Mouse (Mus musculus): ENCODE results near the gene Fkbp11. TPM values are rescaled to one million over a fixed set of nuclear protein-coding genes. Genes with fewer than 3 reads are reported as not detected.

Gene Fkbp11
- 2.5 TPM for total RNA-seq (2023)

DNA sequence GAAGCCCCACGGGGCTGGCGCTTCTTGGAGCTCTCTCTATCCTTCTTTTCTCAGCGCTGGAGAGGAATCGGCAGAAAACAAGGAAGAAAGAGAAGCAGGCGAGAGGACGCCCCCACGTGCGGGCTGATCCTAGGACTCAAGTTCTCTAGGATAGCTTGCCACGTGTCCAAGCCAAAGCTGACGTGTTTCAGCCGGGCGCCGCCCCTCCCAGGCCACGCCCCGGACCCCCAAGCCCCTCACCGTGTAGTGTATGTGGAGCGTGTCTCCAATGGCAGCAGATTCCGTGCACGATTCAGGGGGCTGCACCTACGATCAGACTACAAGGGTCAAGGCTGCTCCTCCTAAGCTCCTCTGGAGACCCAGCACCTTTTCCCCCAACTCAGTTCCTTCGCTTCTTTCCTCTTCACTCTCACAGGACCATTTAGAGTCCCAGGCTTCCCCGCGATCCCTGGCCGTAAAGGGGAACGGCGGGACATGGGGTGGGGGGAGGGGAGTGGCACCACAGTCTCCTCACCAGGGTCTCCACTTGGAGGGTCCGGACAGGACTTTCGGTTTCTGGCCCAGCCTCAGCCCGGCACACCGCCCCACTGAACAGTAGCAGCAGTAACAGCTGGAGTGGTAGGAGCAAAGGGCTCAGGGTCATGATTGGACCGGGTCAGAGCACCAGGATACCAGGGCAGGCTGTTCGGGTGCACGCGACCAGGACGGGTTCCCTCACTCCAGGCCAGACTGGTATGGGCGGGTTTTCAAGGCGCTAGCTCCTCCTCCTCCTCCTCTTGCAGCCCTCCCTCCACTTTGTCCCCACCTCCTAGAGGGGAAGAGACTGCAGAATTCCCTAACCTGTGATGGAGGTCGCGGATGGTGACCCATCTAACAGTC is at the start of gene Fkbp11:
Fkbp11 (minus strand) TSS at position 756 of the 879 bp plus-strand sequence.

DNA sequence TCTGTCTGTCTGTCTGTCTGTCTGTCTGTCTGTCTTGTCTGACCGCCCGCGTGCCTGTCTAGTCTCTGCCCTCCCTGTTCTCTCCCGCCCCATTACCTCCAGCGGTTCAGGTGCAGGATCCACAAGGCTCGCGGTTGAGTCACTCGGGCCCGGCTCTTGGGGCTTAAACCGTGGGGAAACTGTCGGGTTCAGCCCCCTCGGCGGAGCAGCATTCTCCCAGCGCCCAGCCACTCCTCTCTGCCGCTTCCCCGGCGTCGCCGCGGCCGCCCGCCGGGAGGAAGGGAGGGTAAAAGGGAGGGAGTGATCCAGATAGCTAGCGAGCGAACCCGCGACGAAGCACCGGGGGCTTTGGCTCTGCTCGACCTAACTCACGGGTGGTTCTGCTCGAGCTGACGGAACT is 49.8 kb upstream of the Fkbp11 start, which contains the start of gene Wnt10b:
Wnt10b (minus strand) TSS at position 389 of the 400 bp plus-strand sequence.

DNA sequence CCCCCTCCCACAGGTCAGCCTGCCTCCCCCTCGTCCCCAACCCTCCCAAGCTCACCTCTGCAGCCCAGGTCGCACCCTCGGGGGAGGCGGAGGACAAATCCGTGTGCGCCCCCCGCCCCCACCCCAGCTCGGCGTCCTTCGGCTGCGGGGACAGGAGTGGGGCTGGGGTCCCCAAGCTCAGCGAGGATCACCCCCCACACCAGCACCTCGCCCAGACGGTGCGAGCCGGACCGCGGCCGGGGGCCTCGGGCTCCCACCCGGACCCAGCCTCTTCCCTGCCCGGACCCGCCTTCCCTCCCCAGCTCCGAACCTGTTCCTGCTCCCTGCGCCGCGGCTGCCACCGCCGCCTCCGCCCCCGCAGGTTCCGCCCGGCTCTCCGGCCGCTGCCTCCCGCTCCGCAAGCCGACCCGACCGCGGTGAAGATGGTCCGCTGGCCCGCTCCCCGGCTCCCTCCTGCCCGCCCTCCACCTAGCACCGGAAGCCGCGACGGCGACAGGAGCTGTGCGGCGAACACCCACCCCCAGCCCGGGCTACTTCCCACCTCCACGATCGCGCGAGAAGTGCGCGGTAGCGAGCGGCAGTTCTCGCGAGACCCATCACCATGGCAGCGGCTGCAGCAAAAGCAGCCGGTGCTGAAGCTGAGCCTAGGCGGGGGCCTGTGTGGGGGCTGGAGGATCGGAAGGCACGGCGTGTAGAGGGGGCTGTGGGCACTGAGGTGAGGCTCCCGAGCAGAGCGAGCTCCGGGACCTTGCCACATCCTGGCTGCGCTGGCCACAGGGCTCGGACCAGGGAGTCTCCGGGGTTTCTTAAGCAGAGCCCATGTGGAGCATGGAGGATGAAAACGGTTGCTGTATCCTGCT is 34.9 kb upstream of the Fkbp11 start, which contains the start of gene Arf3:
Arf3 (minus strand) TSS at position 545 of the 860 bp plus-strand sequence.

DNA sequence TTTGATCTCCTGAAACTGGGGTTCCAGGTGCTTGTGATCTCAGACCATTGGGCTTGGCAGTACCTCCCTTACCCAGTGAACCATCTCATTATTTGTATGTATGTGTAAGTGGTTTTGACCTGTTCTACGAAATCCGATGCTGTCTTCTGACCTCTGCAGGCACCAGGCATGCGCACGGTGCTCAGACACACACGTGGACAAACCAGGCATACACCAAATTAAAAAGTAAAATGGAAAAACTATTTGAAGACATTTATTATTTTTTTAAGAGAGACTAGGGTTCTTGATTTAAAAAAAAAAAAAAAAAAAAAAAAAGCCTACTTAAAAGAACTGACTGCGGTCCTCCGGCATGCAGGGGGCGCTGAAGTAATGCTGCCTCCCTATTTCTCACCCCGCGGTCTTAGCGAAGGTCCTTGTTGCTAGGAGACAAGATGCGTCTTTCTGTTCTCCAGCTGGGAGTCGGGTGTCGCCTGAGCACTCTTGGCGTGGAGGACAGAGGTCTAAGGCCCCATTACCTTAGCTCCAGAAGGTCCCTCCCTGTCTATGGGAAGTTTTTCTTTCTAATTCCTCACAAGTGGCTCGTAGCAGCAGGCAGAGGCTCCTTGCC is 20.1 kb downstream of the Fkbp11 start, which contains the start of gene Ccdc65:
Ccdc65 (plus strand) TSS at position 442 of the 607 bp plus-strand sequence.

DNA sequence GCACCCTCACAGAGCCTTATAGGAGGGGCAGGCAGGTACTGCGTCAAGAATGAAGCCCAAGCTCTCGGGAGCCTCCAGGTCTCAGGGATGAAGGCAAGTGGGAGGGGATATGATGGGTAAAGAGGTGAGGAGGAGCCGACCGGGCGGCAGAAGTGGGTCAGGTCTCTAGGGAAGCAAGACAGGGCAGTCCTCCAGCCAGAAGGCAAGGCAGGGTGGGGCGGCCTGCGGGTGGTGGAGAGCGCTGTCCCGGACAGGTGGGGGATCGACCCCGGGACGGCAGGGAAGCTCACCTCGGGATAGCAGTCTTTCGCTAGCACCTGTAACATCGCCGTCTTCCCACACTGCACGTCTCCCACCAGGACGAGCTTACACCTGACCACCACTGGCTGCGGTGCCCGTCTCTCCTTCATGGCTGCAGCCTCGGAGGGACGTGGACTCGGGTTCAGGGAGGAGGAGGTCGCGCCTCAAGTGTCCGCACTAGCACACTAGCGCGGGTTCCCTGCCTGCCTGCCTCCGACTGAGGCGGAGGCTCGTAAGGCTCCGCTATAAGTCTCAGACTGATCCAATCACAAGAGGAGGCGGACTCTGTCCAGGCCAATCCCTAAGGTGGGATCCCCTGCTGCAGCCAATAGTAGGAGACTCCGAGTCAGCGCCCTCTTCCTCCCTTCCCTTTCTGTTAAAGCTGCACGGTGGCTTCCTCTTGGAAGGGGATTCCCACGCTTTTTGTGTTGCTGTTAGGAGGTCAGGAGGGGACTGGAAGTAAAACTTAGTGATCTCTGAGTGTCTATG is 50.9 kb downstream of the Fkbp11 start, which contains the start of gene Rnd1:
Rnd1 (minus strand) TSS at position 522 of the 789 bp plus-strand sequence.

Other genes starting within 250 kb of the Fkbp11 start
- not detected for gene Lalba, start 245.5 kb downstream of the Fkbp11 start, total RNA-seq (2023)
- not detected for gene Olfr279, start 235.8 kb downstream of the Fkbp11 start, total RNA-seq (2023)
- 56.9 TPM for gene Kansl2, start 193.9 kb downstream of the Fkbp11 start, total RNA-seq (2023)
- gene Ccnt1, start 157.3 kb downstream of the Fkbp11 start, total RNA-seq (2023), result 147 TPM
- gene 4930415O20Rik, start 157.2 kb downstream of the Fkbp11 start, total RNA-seq (2023), result not detected
- 23.4 TPM for gene Adcy6, start 118.1 kb downstream of the Fkbp11 start, total RNA-seq (2023)
- 0.34 TPM for gene Cacnb3, start 97.4 kb downstream of the Fkbp11 start, total RNA-seq (2023)
- 133 TPM for gene Ddx23, start 65.3 kb downstream of the Fkbp11 start, total RNA-seq (2023)
- 0.64 TPM for gene Rnd1, start 50.7 kb downstream of the Fkbp11 start, total RNA-seq (2023)
- gene Ccdc65, start 20.0 kb downstream of the Fkbp11 start, total RNA-seq (2023), result not detected
- 94.4 TPM for gene Arf3, start 35.0 kb upstream of the Fkbp11 start, total RNA-seq (2023)
- 0.77 TPM for gene Wnt10b, start 50.0 kb upstream of the Fkbp11 start, total RNA-seq (2023)
- not detected for gene Wnt1, start 61.7 kb upstream of the Fkbp11 start, total RNA-seq (2023)
- gene Ddn, start 81.3 kb upstream of the Fkbp11 start, total RNA-seq (2023), result 0.21 TPM
- 117 TPM for gene Prkag1, start 103.3 kb upstream of the Fkbp11 start, total RNA-seq (2023)
- 266 TPM for gene Kmt2d, start 143.0 kb upstream of the Fkbp11 start, total RNA-seq (2023)
- gene Rhebl1, start 166.3 kb upstream of the Fkbp11 start, total RNA-seq (2023), result 20.7 TPM
- 1.1 TPM for gene Dhh, start 170.3 kb upstream of the Fkbp11 start, total RNA-seq (2023)
- gene Lmbr1l, start 190.0 kb upstream of the Fkbp11 start, total RNA-seq (2023), result 293 TPM
- 244 TPM for gene Tuba1b, start 206.4 kb upstream of the Fkbp11 start, total RNA-seq (2023)
- gene Gm49450, start 225.4 kb upstream of the Fkbp11 start, total RNA-seq (2023), result not detected
- 270 TPM for gene Tuba1a, start 225.5 kb upstream of the Fkbp11 start, total RNA-seq (2023)

Data from CD8-positive naive resting alpha-beta T cell, adult 57 days (primary cell).